Mouse (Mus musculus): ENCODE data around the gene Polr3gl. TPM values are rescaled to one million over a fixed set of nuclear protein-coding genes. Genes with fewer than 3 reads are reported as not detected.
"Not testable (repeated sequence)": the region's sequence is repeated elsewhere in the genome, so short reads cannot be mapped to it uniquely, and the experiment has no call there.

Polr3gl gene
- polyA plus RNA-seq, 1 experiment from 2014 or later: 52.1 TPM

DNA sequence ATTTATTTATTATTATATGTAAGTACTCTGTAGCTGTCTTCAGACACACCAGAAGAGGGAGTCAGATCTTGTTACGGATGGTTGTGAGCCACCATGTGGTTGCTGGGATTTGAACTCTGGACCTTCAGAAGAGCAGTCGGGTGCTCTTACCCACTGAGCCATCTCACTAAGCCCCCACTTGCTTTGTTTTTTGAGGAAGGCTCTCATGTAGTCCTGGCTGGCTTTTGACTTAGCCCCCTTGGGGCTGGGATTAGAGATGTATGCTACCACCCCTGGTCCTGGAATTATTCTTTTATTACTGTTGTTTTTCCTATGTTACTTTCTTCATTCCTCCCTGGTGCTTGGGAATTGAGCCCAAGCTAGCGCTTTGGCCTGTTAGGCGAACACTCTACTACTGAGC, 12.0 kb upstream of the Polr3gl start:
- not testable (repeated sequence) for H3K9ac ChIP-seq
- 87% methylated on average over 4 of the region's 4 CpGs for WGBS

DNA sequence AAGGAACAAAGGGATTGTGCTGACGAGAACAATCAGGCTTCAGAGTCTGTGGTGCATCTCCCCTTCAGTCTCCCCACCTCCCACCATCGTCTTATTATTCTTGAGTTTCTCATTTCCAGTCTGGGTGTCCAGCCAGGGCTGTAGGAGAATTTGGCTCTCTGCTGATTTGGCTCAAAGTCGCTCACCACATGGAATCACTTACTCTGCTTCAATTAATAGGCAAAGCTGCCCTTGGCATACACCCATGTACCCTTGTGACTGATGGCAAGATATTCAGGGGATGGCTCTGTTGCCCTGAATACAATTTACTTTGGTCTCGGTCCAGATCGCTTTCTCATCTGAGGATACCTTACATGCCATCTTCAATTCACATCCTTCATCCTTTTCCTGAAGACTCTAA, 9.3 kb upstream of the Polr3gl start:
- H3K36me3 ChIP-seq: no peaks in the 10 kb centered on the region
- peak overlapping the region; percentile 89 for H3K4me3 ChIP-seq
- peak overlapping the region; percentile 97 for H3K27ac ChIP-seq
- peak overlapping the region; percentile 65 for H3K4me2 ChIP-seq (replicated peaks)
- ATAC-seq (ENCODE audit: insufficient number of reproducible peaks, insufficient read depth, low FRiP score, low TSS enrichment): no peak
- WGBS: 53% methylated on average over 5 of the region's 5 CpGs
- H3K27me3 ChIP-seq: peaks cover 6% of the 10 kb centered on the region; the same call in 1 of the 2 replicates
- H3K4me1 ChIP-seq: peaks cover 39% of the 10 kb centered on the region
- peak overlapping the region; percentile 95; the same call in 1 of the 2 replicates for H3K9ac ChIP-seq
- H3K9me3 ChIP-seq: no peaks in the 10 kb centered on the region

More for the DNA sequence above, 12.0 kb upstream of the Polr3gl start:
- not testable (repeated sequence) for H3K4me3 ChIP-seq; H3K9me3 ChIP-seq; H3K36me3 ChIP-seq; H3K27ac ChIP-seq; H3K4me2 ChIP-seq (replicated peaks); ATAC-seq (ENCODE audit: insufficient number of reproducible peaks, insufficient read depth, low FRiP score, low TSS enrichment); H3K27me3 ChIP-seq
- peaks cover 25% of the 10 kb centered on the region for H3K4me1 ChIP-seq

DNA sequence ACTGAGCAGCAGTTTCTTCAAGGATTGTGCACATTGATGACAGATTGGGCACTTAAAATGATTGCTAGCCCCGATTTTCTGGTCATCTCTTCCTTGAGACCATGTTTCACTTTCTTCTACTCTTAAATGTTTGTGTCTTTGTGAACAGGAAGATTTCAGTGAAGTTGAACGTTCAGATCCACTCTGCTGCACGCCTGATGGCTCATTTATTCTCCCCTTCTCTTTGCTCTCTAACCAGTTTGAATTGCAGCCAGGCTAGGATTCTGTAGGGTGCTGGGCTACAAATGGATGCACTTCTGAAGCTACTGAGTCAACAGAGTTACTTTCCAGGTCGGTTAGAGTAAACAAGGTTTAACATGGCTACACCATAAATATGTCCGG, 8.7 kb upstream of the Polr3gl start:
- Histone ChIP-seq H3K27me3 (peaks cover 6% of the 10 kb centered on the region; the same call in 1 of the 2 replicates), H3K4me2 (replicated peaks) (peak overlapping the region; percentile 65), H3K27ac (peak overlapping the region; percentile 97), H3K4me3 (peak overlapping the region; percentile 89), H3K36me3 (no peaks in the 10 kb centered on the region), H3K9ac (peak overlapping the region; percentile 95), H3K9me3 (no peaks in the 10 kb centered on the region), H3K4me1 (peaks cover 42% of the 10 kb centered on the region)
- no peak for ATAC-seq (ENCODE audit: insufficient number of reproducible peaks, insufficient read depth, low FRiP score, low TSS enrichment)
- 46% methylated on average over 5 of the region's 5 CpGs for WGBS

- 24% methylated on average over 10 of the region's 10 CpGs for WGBS
- Histone ChIP-seq H3K36me3 (no peaks in the 10 kb centered on the region), H3K9ac (peak overlapping the region; percentile 95), H3K27me3 (peaks cover 6% of the 10 kb centered on the region; the same call in 1 of the 2 replicates), H3K9me3 (no peaks in the 10 kb centered on the region), H3K27ac (peak overlapping the region; percentile 97), H3K4me1 (peaks cover 46% of the 10 kb centered on the region), H3K4me3 (peak overlapping the region; percentile 89), H3K4me2 (replicated peaks) (peak overlapping the region; percentile 65)
- no peak for ATAC-seq (ENCODE audit: insufficient number of reproducible peaks, insufficient read depth, low FRiP score, low TSS enrichment)
These were observed 8.1 kb upstream of the Polr3gl start for GRCm38 (mm10) chr3:96601941-96602703.

GRCm38 (mm10) chr3:96601251-96601787, 7.3 kb upstream of the Polr3gl start:
- peak; percentile 64 for ATAC-seq (ENCODE audit: insufficient number of reproducible peaks, insufficient read depth, low FRiP score, low TSS enrichment)

GRCm38 (mm10) chr3:96600639-96601250, 6.8 kb upstream of the Polr3gl start, which contains the start of gene Lix1l:
Lix1l (plus strand) TSS chr3:96601149.
- peaks cover 7% of the 10 kb centered on the region for H3K27me3 ChIP-seq
- peaks cover 59% of the 10 kb centered on the region for H3K4me1 ChIP-seq
- no peaks in the 10 kb centered on the region for H3K9me3 ChIP-seq
- H3K4me3 ChIP-seq: peak within 1 kb of the TSS; percentile 89
- H3K36me3 ChIP-seq: no peaks in the 10 kb centered on the region
- H3K9ac ChIP-seq: peak within 1 kb of the TSS; percentile 95
- peak within 1 kb of the TSS; percentile 65 for H3K4me2 ChIP-seq (replicated peaks)
- peak within 1 kb of the TSS; percentile 97 for H3K27ac ChIP-seq
- 1% methylated on average over 27 of the region's 27 CpGs for WGBS
- peak; percentile 93 for ATAC-seq (ENCODE audit: insufficient number of reproducible peaks, insufficient read depth, low FRiP score, low TSS enrichment)

More at GRCm38 (mm10) chr3:96601251-96601787, 7.3 kb upstream of the Polr3gl start:
- Histone ChIP-seq H3K4me1 (peaks cover 54% of the 10 kb centered on the region), H3K9me3 (no peaks in the 10 kb centered on the region), H3K27ac (peak overlapping the region; percentile 97), H3K4me3 (peak overlapping the region; percentile 89), H3K36me3 (no peaks in the 10 kb centered on the region), H3K4me2 (replicated peaks) (peak overlapping the region; percentile 65), H3K9ac (peak overlapping the region; percentile 95), H3K27me3 (peaks cover 6% of the 10 kb centered on the region)
- WGBS: under 1% methylated on average over 40 of the region's 40 CpGs

DNA sequence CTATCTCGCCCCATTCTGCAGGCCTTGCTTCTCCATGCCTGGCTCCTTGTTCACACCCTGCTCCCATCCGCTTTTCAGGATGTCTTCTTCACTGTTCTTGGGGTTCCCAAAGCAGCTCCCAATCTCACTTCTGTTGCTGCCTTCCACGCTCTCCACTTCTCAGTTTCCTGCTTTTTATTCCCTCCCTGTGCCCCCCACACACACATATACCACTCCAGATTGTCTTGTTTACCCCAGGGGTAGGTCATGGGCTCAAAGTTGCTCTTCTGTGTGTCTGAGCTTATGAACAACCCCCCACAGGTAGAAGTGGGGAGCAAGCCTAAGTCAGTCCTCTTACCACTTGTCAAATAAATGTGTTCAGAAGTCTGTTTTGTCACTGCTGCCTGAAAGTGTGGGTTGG, 5.4 kb upstream of the Polr3gl start:
- Histone ChIP-seq H3K4me1 (peaks cover 54% of the 10 kb centered on the region), H3K27ac (no peak overlapping the region), H3K27me3 (peaks cover 17% of the 10 kb centered on the region), H3K4me2 (replicated peaks) (no peak overlapping the region), H3K4me3 (no peak overlapping the region), H3K36me3 (no peaks in the 10 kb centered on the region), H3K9ac (no peak overlapping the region), H3K9me3 (no peaks in the 10 kb centered on the region)
- WGBS: 77% methylated on average over 3 of the region's 3 CpGs
- no peak for ATAC-seq (ENCODE audit: insufficient number of reproducible peaks, insufficient read depth, low FRiP score, low TSS enrichment)

GRCm38 (mm10) chr3:96599069-96599393, 5.0 kb upstream of the Polr3gl start:
- Histone ChIP-seq H3K27me3 (peaks cover 17% of the 10 kb centered on the region), H3K27ac (no peak overlapping the region), H3K9me3 (no peaks in the 10 kb centered on the region), H3K4me2 (replicated peaks) (peak overlapping the region; percentile 96), H3K4me3 (peak overlapping the region; percentile 47; the same call in 1 of the 2 replicates), H3K4me1 (peaks cover 52% of the 10 kb centered on the region), H3K9ac (no peak overlapping the region), H3K36me3 (no peaks in the 10 kb centered on the region)
- no peak for ATAC-seq (ENCODE audit: insufficient number of reproducible peaks, insufficient read depth, low FRiP score, low TSS enrichment)
- 44% methylated on average over 8 of the region's 8 CpGs for WGBS

DNA sequence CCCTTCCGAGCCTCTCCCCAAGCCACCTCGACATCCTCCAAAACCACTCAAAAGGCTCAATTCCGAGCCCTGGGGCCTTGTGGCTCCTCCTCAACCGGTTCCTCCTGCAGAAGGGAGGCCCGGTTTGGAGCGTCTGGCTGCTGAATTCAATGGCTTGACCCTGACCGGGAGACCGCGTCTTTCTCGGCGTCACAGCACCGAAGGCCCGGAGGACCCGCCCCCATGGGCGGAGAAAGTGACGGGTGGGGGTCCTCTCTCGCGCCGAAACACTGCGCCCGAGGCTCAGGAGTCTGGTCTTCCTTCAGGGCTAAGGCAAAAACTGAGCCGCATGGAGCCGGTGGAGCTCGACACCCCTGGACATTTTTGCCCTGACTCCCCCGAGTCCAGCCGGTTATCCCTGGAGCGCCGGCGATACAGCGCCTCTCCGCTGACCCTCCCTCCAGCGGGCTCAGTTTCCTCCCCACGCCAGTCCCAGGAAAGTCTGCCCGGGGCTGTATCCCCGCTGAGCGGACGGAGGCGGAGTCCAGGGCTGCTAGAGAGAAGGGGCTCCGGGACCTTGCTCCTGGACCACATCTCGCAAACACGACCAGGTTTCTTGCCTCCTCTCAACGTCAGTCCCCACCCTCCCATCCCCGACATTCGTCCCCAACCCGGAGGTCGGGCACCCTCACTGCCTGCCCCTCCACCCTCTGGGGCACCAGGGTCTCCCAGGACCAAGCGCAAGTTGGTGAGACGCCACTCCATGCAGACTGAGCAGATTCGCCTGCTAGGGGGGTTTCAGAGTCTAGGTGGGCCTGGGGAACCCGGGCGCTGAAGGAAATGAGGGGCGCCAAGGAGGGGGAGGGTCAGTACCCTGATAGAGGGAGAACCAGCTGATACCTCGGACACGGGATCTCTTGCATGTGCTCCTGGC, 4.4 kb upstream of the Polr3gl start:
- peaks cover 17% of the 10 kb centered on the region for H3K27me3 ChIP-seq
- WGBS: 1% methylated on average over 54 of the region's 54 CpGs
- H3K27ac ChIP-seq: peak overlapping the region; percentile 64; the same call in 1 of the 2 replicates
- H3K4me3 ChIP-seq: peak overlapping the region; percentile 47
- peak overlapping the region; percentile 63 for H3K9ac ChIP-seq
- no peaks in the 10 kb centered on the region for H3K36me3 ChIP-seq
- ATAC-seq (ENCODE audit: insufficient number of reproducible peaks, insufficient read depth, low FRiP score, low TSS enrichment): no peak
- H3K4me1 ChIP-seq: peaks cover 49% of the 10 kb centered on the region
- peak overlapping the region; percentile 96 for H3K4me2 ChIP-seq (replicated peaks)
- no peaks in the 10 kb centered on the region for H3K9me3 ChIP-seq

GRCm38 (mm10) chr3:96597435-96597891, 3.5 kb upstream of the Polr3gl start:
- peak overlapping the region; percentile 64; the same call in 1 of the 2 replicates for H3K27ac ChIP-seq
- ATAC-seq (ENCODE audit: insufficient number of reproducible peaks, insufficient read depth, low FRiP score, low TSS enrichment): no peak
- WGBS: under 1% methylated on average over 40 of the region's 40 CpGs
- H3K9ac ChIP-seq: peak overlapping the region; percentile 63
- H3K4me2 ChIP-seq (replicated peaks): peak overlapping the region; percentile 96
- H3K27me3 ChIP-seq: peaks cover 17% of the 10 kb centered on the region
- no peaks in the 10 kb centered on the region for H3K36me3 ChIP-seq
- peak overlapping the region; percentile 47 for H3K4me3 ChIP-seq
- H3K4me1 ChIP-seq: peaks cover 48% of the 10 kb centered on the region
- no peaks in the 10 kb centered on the region for H3K9me3 ChIP-seq

GRCm38 (mm10) chr3:96596855-96597254, 2.9 kb upstream of the Polr3gl start:
- 8% methylated on average over 9 of the region's 12 CpGs for WGBS
- H3K27me3 ChIP-seq: peaks cover 17% of the 10 kb centered on the region
- H3K36me3 ChIP-seq: no peaks in the 10 kb centered on the region
- no peak for ATAC-seq (ENCODE audit: insufficient number of reproducible peaks, insufficient read depth, low FRiP score, low TSS enrichment)
- H3K9me3 ChIP-seq: no peaks in the 10 kb centered on the region
- peak overlapping the region; percentile 63 for H3K9ac ChIP-seq
- peaks cover 47% of the 10 kb centered on the region for H3K4me1 ChIP-seq
- no peak overlapping the region for H3K27ac ChIP-seq
- H3K4me2 ChIP-seq (replicated peaks): peak overlapping the region; percentile 96
- peak overlapping the region; percentile 47 for H3K4me3 ChIP-seq

Measured in embryonic facial prominence, embryonic 12.5 days (tissue).